Mouse (Mus musculus): ENCODE data around the gene Gm7544. TPM values are rescaled to one million over a fixed set of nuclear protein-coding genes. Genes with fewer than 3 reads are reported as not detected.

The Gm7544 gene
- polyA plus RNA-seq, 1 experiment from 2014 or later: not detected

Other genes starting within 250 kb of the Gm7544 start
- 196 and 200 TPM in 2 replicates for gene Mff, start 231.1 kb downstream of the Gm7544 start, polyA plus RNA-seq (2015; fragmentation: Nextera tagmentation; extraction: Ambion mirVana)
- not detected in 2 replicates for gene Tm4sf20, start 187.6 kb downstream of the Gm7544 start, polyA plus RNA-seq (2015; fragmentation: Nextera tagmentation; extraction: Ambion mirVana)
- not detected in 2 replicates for gene Gm47791, start 184.8 kb downstream of the Gm7544 start, polyA plus RNA-seq (2015; fragmentation: Nextera tagmentation; extraction: Ambion mirVana)
- 30.8 and 31.4 TPM in 2 replicates for gene Agfg1, start 116.5 kb downstream of the Gm7544 start, polyA plus RNA-seq (2015; fragmentation: Nextera tagmentation; extraction: Ambion mirVana)
- not detected in 2 replicates for gene A030005L19Rik, start 42.7 kb downstream of the Gm7544 start, polyA plus RNA-seq (2015; fragmentation: Nextera tagmentation; extraction: Ambion mirVana)
- gene A030014E15Rik, start 31.1 kb downstream of the Gm7544 start, polyA plus RNA-seq (2015; fragmentation: Nextera tagmentation; extraction: Ambion mirVana): not detected in 2 replicates
- gene Gm6217, start 24.6 kb downstream of the Gm7544 start, polyA plus RNA-seq (2015; fragmentation: Nextera tagmentation; extraction: Ambion mirVana): not detected in 2 replicates
- gene A030003K21Rik, start 12.6 kb downstream of the Gm7544 start, polyA plus RNA-seq (2015; fragmentation: Nextera tagmentation; extraction: Ambion mirVana): not detected in 2 replicates
- not detected in 2 replicates for gene Gm47955, start 4.3 kb upstream of the Gm7544 start, polyA plus RNA-seq (2015; fragmentation: Nextera tagmentation; extraction: Ambion mirVana)
- not detected in 2 replicates for gene Gm47959, start 44.5 kb upstream of the Gm7544 start, polyA plus RNA-seq (2015; fragmentation: Nextera tagmentation; extraction: Ambion mirVana)
- 0.98 and 1.0 TPM in 2 replicates for gene Slc19a3, start 82.4 kb upstream of the Gm7544 start, polyA plus RNA-seq (2015; fragmentation: Nextera tagmentation; extraction: Ambion mirVana)
- not detected in 2 replicates for gene Krtap28-10, start 86.5 kb upstream of the Gm7544 start, polyA plus RNA-seq (2015; fragmentation: Nextera tagmentation; extraction: Ambion mirVana)
- not detected in 2 replicates for gene Gm47969, start 88.9 kb upstream of the Gm7544 start, polyA plus RNA-seq (2015; fragmentation: Nextera tagmentation; extraction: Ambion mirVana)
- gene A030005K14Rik, start 103.4 kb upstream of the Gm7544 start, polyA plus RNA-seq (2015; fragmentation: Nextera tagmentation; extraction: Ambion mirVana): not detected in 2 replicates
- not detected in 2 replicates for gene Krtap28-13, start 104.9 kb upstream of the Gm7544 start, polyA plus RNA-seq (2015; fragmentation: Nextera tagmentation; extraction: Ambion mirVana)
- not detected in 2 replicates for gene Ccl20, start 160.8 kb upstream of the Gm7544 start, polyA plus RNA-seq (2015; fragmentation: Nextera tagmentation; extraction: Ambion mirVana)
- gene Daw1, start 203.7 kb upstream of the Gm7544 start, polyA plus RNA-seq (2015; fragmentation: Nextera tagmentation; extraction: Ambion mirVana): 1.3 and 1.7 TPM in 2 replicates

Measured in lung, embryonic 16.5 days (tissue).